Mouse (Mus musculus) layer of hippocampus, adult 11-12 months (tissue): ENCODE results near the gene Ipo4.

Experiments used
- DNase-seq: peaks from one replicate; pipeline ENCODE4 v3.0.0; 2022; ENCODE audit warnings: low spot score

Ipo4 gene

GRCm38 (mm10) chr14:55635523-55636007, at the start of gene Ipo4:
Gene Ipo4 (minus strand): TSS chr14:55635957.
- DNase-seq = peak; percentile 90

GRCm38 (mm10) chr14:55682118-55682493, 46.3 kb upstream of the Ipo4 start:
- no peak for DNase-seq

- peak; percentile 97 for DNase-seq
These were observed 45.7 kb upstream of the Ipo4 start, which contains the start of gene Tinf2 for GRCm38 (mm10) chr14:55681160-55682117. Gene Tinf2 (minus strand): TSS chr14:55681820.

GRCm38 (mm10) chr14:55677615-55678014, 41.9 kb upstream of the Ipo4 start:
- no peak for DNase-seq

GRCm38 (mm10) chr14:55672741-55673060, 36.9 kb upstream of the Ipo4 start:
- DNase-seq = no peak

GRCm38 (mm10) chr14:55671833-55672740, 36.3 kb upstream of the Ipo4 start, which contains the start of the genes Gmpr2 and Nedd8:
Gene Gmpr2 (plus strand): TSS chr14:55671941.
Gene Nedd8 (minus strand): TSS chr14:55672124.
- DNase-seq = peak; percentile 94

GRCm38 (mm10) chr14:55671486-55671832, 35.7 kb upstream of the Ipo4 start:
- no peak for DNase-seq

- no peak for DNase-seq
These were observed 24.9 kb upstream of the Ipo4 start for GRCm38 (mm10) chr14:55660636-55661035.

- peak; percentile 78 for DNase-seq
These were observed 24.3 kb upstream of the Ipo4 start, which contains the start of gene Mdp1 for GRCm38 (mm10) chr14:55659960-55660573. Gene Mdp1 (minus strand): TSS chr14:55660508.

GRCm38 (mm10) chr14:55658011-55658410, 22.3 kb upstream of the Ipo4 start:
- no peak for DNase-seq

GRCm38 (mm10) chr14:55656935-55657334, 21.2 kb upstream of the Ipo4 start:
- no peak for DNase-seq

GRCm38 (mm10) chr14:55651528-55651927, 15.8 kb upstream of the Ipo4 start:
- DNase-seq = no peak

GRCm38 (mm10) chr14:55649884-55650283, 14.1 kb upstream of the Ipo4 start, which contains the start of gene Tssk4:
Gene Tssk4 (plus strand): TSS chr14:55650184.
- DNase-seq = no peak

- no peak for DNase-seq
These were observed 8.6 kb upstream of the Ipo4 start for GRCm38 (mm10) chr14:55644261-55644888.

GRCm38 (mm10) chr14:55643060-55643907, 7.5 kb upstream of the Ipo4 start, which contains the start of gene Tm9sf1:
Gene Tm9sf1 (minus strand): TSS chr14:55643806.
- DNase-seq = peak; percentile 85

GRCm38 (mm10) chr14:55642679-55643059, 6.9 kb upstream of the Ipo4 start:
- no peak for DNase-seq

- DNase-seq = no peak
These were observed 5.5 kb upstream of the Ipo4 start for GRCm38 (mm10) chr14:55641291-55641690.

GRCm38 (mm10) chr14:55640816-55641215, 5.1 kb upstream of the Ipo4 start:
- DNase-seq = no peak

- no peak for DNase-seq
These were observed 2.0 kb upstream of the Ipo4 start, which contains the start of gene Gm49378 for GRCm38 (mm10) chr14:55637795-55638194. Gene Gm49378 (minus strand): TSS chr14:55637895.

- no peak for DNase-seq
These were observed 759 bp downstream of the Ipo4 start for GRCm38 (mm10) chr14:55634874-55635522.
